Mouse (Mus musculus) ES-CJ7 (cell line): ENCODE measurements around the gene Olfr472.
"Not testable (repeated sequence)": the region's sequence is repeated elsewhere in the genome, so short reads cannot be mapped to it uniquely, and the experiment has no call there.

Experiments used
- DNase-seq: peaks from one replicate; pipeline ENCODE4 v3.0.0; 2011; ENCODE audit warnings: low read depth, low spot score

Olfr472 gene

GRCm38 (mm10) chr7:107897602-107898001, at the start of gene Olfr472:
TSS of gene Olfr472 (plus strand) at chr7:107897902.
- DNase-seq = no peak

DNA sequence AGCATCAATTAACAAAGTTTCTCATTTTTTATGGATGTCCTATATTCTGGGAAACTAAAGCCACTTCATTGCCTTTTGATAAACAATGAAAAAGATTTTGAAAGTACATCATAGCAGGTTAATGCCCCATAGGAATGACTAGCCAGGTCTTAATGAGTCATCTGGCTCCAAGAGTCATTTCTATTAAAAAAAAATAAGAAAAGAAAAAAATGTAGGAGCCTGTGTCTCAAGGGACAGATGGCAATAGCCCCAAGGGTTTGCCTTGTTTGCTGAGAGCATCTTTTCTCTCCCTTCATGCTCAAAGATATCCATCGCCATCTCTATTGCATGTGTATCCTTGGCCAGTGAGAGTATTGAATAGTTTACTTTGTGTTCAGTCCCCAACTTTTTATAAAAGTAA, 32.4 kb downstream of the Olfr472 start, which contains the start of gene Olfr473:
Gene Olfr473, plus strand, starts transcription at position 301 of the 400 bp plus-strand sequence.
- no peak for DNase-seq

DNA sequence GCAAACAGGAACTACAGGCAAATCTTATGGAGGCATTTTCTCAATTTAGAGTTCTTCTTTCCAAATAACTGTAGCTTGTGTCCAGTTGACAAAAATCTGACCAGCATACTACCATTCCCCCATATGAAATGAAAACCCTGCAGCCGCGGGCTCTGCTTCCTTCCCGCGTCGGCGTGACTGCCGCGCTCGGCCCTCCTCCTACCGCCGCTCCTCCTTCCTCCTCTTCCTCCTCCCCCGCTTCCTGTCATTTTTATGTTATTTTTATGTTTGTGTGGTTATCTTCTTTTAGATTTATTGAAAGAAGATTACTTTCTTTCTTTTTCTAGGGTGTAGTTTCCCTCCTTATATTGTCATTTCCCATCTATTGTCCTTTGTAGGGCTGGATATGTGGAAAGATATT, 54.8 kb downstream of the Olfr472 start:
- not testable (repeated sequence) for DNase-seq

- no peak for DNase-seq
Measured at GRCm38 (mm10) chr7:107954343-107954742, 56.6 kb downstream of the Olfr472 start, which contains the start of gene Olfr474. TSS of gene Olfr474 (plus strand) at chr7:107954643.
